Mouse (Mus musculus): ENCODE results near the gene Sema4c. TPM values are rescaled to one million over a fixed set of nuclear protein-coding genes. Genes with fewer than 3 reads are reported as not detected.

The Sema4c gene
- polyA plus RNA-seq, 1 experiment = 0.01 TPM

- TF ChIP-seq TAL1 (IDR thresholded peaks at IDR 0.05; ENCODE audit: low read length) (no peak), GATA1 (IDR thresholded peaks at IDR 0.05; ENCODE audit: low read length) (no peak)
- no peak overlapping the region for H3K4me3 ChIP-seq (replicated peaks)
- peaks cover 18% of the 10 kb centered on the region for H3K4me1 ChIP-seq (ENCODE audit: control insufficient read depth)
- no peaks in the 10 kb centered on the region for H3K36me3 ChIP-seq (ENCODE audit: control insufficient read depth)
- no peaks in the 10 kb centered on the region for H3K27me3 ChIP-seq (ENCODE audit: control insufficient read depth)
- no peaks in the 10 kb centered on the region for H3K9me3 ChIP-seq (ENCODE audit: control insufficient read depth, low read length)
Measured at GRCm38 (mm10) chr1:36581260-36581659, 23.1 kb upstream of the Sema4c start.

- TF ChIP-seq TAL1 (IDR thresholded peaks at IDR 0.05; ENCODE audit: low read length) (no peak), GATA1 (IDR thresholded peaks at IDR 0.05; ENCODE audit: low read length) (no peak)
- Histone ChIP-seq H3K36me3 (ENCODE audit: control insufficient read depth) (no peaks in the 10 kb centered on the region), H3K27me3 (ENCODE audit: control insufficient read depth) (no peaks in the 10 kb centered on the region), H3K4me3 (replicated peaks) (peak overlapping the region; percentile 48), H3K4me1 (ENCODE audit: control insufficient read depth) (peaks cover 18% of the 10 kb centered on the region), H3K9me3 (ENCODE audit: control insufficient read depth, low read length) (no peaks in the 10 kb centered on the region)
Measured at GRCm38 (mm10) chr1:36580384-36581207, 22.4 kb upstream of the Sema4c start.

- Histone ChIP-seq H3K4me3 (replicated peaks) (peak overlapping the region; percentile 48), H3K4me1 (ENCODE audit: control insufficient read depth) (peaks cover 18% of the 10 kb centered on the region), H3K36me3 (ENCODE audit: control insufficient read depth) (no peaks in the 10 kb centered on the region), H3K27me3 (ENCODE audit: control insufficient read depth) (no peaks in the 10 kb centered on the region), H3K9me3 (ENCODE audit: control insufficient read depth, low read length) (no peaks in the 10 kb centered on the region)
- no peak for TF ChIP-seq GATA1 (IDR thresholded peaks at IDR 0.05; ENCODE audit: low read length)
- TF ChIP-seq TAL1 (IDR thresholded peaks at IDR 0.05; ENCODE audit: low read length) = no peak
Measured at GRCm38 (mm10) chr1:36579974-36580383, 21.8 kb upstream of the Sema4c start.

GRCm38 (mm10) chr1:36576991-36577675 is 19.0 kb upstream of the Sema4c start:
- Histone ChIP-seq H3K27me3 (ENCODE audit: control insufficient read depth) (no peaks in the 10 kb centered on the region), H3K4me3 (replicated peaks) (no peak overlapping the region), H3K36me3 (ENCODE audit: control insufficient read depth) (no peaks in the 10 kb centered on the region), H3K9me3 (ENCODE audit: control insufficient read depth, low read length) (no peaks in the 10 kb centered on the region), H3K4me1 (ENCODE audit: control insufficient read depth) (peaks cover 18% of the 10 kb centered on the region)
- TF ChIP-seq GATA1 (IDR thresholded peaks at IDR 0.05; ENCODE audit: low read length) (no peak), TAL1 (IDR thresholded peaks at IDR 0.05; ENCODE audit: low read length) (no peak)

- H3K27me3 ChIP-seq (ENCODE audit: control insufficient read depth) = no peaks in the 10 kb centered on the region
- no peaks in the 10 kb centered on the region for H3K9me3 ChIP-seq (ENCODE audit: control insufficient read depth, low read length)
- H3K4me3 ChIP-seq (replicated peaks) = no peak overlapping the region
- peaks cover 7% of the 10 kb centered on the region for H3K4me1 ChIP-seq (ENCODE audit: control insufficient read depth)
- no peaks in the 10 kb centered on the region for H3K36me3 ChIP-seq (ENCODE audit: control insufficient read depth)
- TF ChIP-seq TAL1 (IDR thresholded peaks at IDR 0.05; ENCODE audit: low read length) (no peak), GATA1 (IDR thresholded peaks at IDR 0.05; ENCODE audit: low read length) (no peak)
Measured at GRCm38 (mm10) chr1:36575347-36575746, 17.2 kb upstream of the Sema4c start.

GRCm38 (mm10) chr1:36574196-36574955 is 16.2 kb upstream of the Sema4c start:
- no peaks in the 10 kb centered on the region for H3K9me3 ChIP-seq (ENCODE audit: control insufficient read depth, low read length)
- no peaks in the 10 kb centered on the region for H3K36me3 ChIP-seq (ENCODE audit: control insufficient read depth)
- H3K4me1 ChIP-seq (ENCODE audit: control insufficient read depth) = no peaks in the 10 kb centered on the region; the same call in 1 of the 2 replicates
- TF ChIP-seq TAL1 (IDR thresholded peaks at IDR 0.05; ENCODE audit: low read length) (no peak), GATA1 (IDR thresholded peaks at IDR 0.05; ENCODE audit: low read length) (no peak)
- no peak overlapping the region for H3K4me3 ChIP-seq (replicated peaks)
- H3K27me3 ChIP-seq (ENCODE audit: control insufficient read depth) = no peaks in the 10 kb centered on the region; the same call in 1 of the 2 replicates

- TF ChIP-seq GATA1 (IDR thresholded peaks at IDR 0.05; ENCODE audit: low read length) (no peak), TAL1 (IDR thresholded peaks at IDR 0.05; ENCODE audit: low read length) (no peak)
- Histone ChIP-seq H3K9me3 (ENCODE audit: control insufficient read depth, low read length) (no peaks in the 10 kb centered on the region), H3K4me1 (ENCODE audit: control insufficient read depth) (no peaks in the 10 kb centered on the region; the same call in 1 of the 2 replicates), H3K27me3 (ENCODE audit: control insufficient read depth) (no peaks in the 10 kb centered on the region; the same call in 1 of the 2 replicates), H3K4me3 (replicated peaks) (no peak overlapping the region), H3K36me3 (ENCODE audit: control insufficient read depth) (no peaks in the 10 kb centered on the region)
Measured at GRCm38 (mm10) chr1:36573524-36573923, 15.4 kb upstream of the Sema4c start.

- Histone ChIP-seq H3K27me3 (ENCODE audit: control insufficient read depth) (no peaks in the 10 kb centered on the region; the same call in 1 of the 2 replicates), H3K4me3 (replicated peaks) (no peak overlapping the region), H3K36me3 (ENCODE audit: control insufficient read depth) (no peaks in the 10 kb centered on the region), H3K9me3 (ENCODE audit: control insufficient read depth, low read length) (no peaks in the 10 kb centered on the region), H3K4me1 (ENCODE audit: control insufficient read depth) (no peaks in the 10 kb centered on the region; the same call in 1 of the 2 replicates)
- TF ChIP-seq TAL1 (IDR thresholded peaks at IDR 0.05; ENCODE audit: low read length) (no peak), GATA1 (IDR thresholded peaks at IDR 0.05; ENCODE audit: low read length) (no peak)
Measured at GRCm38 (mm10) chr1:36572709-36573108, 14.6 kb upstream of the Sema4c start.
